13 mouse cellular contexts compared by ENCODE assay signal in genomic region chr12:111150236-111150596, GRCm38 (mm10). TPM values are rescaled to one million over a fixed set of nuclear protein-coding genes. Genes with fewer than 3 reads are reported as not detected.
DNase-seq lines count a peak whose midpoint lies in the region; ATAC-seq and TF ChIP-seq lines count a peak whose summit lies in the region.
"Had no signal": no experiment of that assay in that cellular context is flagged by ENCODE, and none has a peak within 500 bp of the region (broad histone marks: within the 10 kb centered on the region; RNA-seq: fewer than 3 reads in every experiment).

No protein-coding gene starts in this region.

- H3K27me3 ChIP-seq in kidney, adult 2 months (replicated peaks; ENCODE audit: control insufficient read depth, insufficient read depth, low read length), result no peaks in the 10 kb centered on the region
- peaks cover 5% of the 10 kb centered on the region; the same call in 1 of the 2 replicates for H3K27me3 ChIP-seq in liver, embryonic 15.5 days
- no peaks in the 10 kb centered on the region for H3K27me3 ChIP-seq in hindbrain, postnatal 0 days (ENCODE audit: insufficient read depth, low read length)

- ATAC-seq in liver, embryonic 15.5 days (ENCODE audit: insufficient read depth), result no peak
- ATAC-seq in hindbrain, postnatal 0 days, result no peak
- ATAC-seq in monocyte, adult 5-6 weeks (replicated peaks; ENCODE audit: insufficient number of reproducible peaks, low FRiP score, low TSS enrichment, poor library complexity, severe bottlenecking), result no peak

- peak; percentile 44 for DNase-seq in kidney, adult 2 months
- DNase-seq in kidney, adult 11 months, result no peak
- peak; percentile 75 for DNase-seq in induced T-regulatory cell, adult 2 months (ENCODE audit: low read depth)
- DNase-seq in thymus, postnatal 10 days (ENCODE audit: low spot score in 2 of 2), result peak; percentile 42 to 67
- DNase-seq in hindbrain, postnatal 0 days (ENCODE audit: low spot score), result no peak
- DNase-seq in right cerebral cortex, postnatal 10 days (ENCODE audit: low spot score in 2 of 2), result no peak

- H3K4me2 ChIP-seq in liver, embryonic 15.5 days, result peak overlapping the region; percentile 34
- H3K4me2 ChIP-seq in hindbrain, postnatal 0 days (ENCODE audit: low read depth, low read length), result no peak overlapping the region
- H3K4me2 ChIP-seq: hindbrain, embryonic 13.5 days had no signal

- TF ChIP-seq CTCF in kidney, adult 2 months (conservative IDR thresholded peaks at IDR 0.05; ENCODE audit: insufficient read depth, insufficient read length, low read depth, low read length), result no peak
- TF ChIP-seq CTCF in hindbrain, postnatal 0 days (IDR thresholded peaks at IDR 0.05; ENCODE audit: low read depth), result no peak

- H3K36me3 ChIP-seq in kidney, adult 2 months (ENCODE audit: control insufficient read depth, insufficient read depth, low read length), result no peaks in the 10 kb centered on the region
- H3K36me3 ChIP-seq in liver, embryonic 15.5 days (replicated peaks), result no peaks in the 10 kb centered on the region
- H3K36me3 ChIP-seq in hindbrain, postnatal 0 days (ENCODE audit: insufficient read depth, low read length), result no peaks in the 10 kb centered on the region
- H3K36me3 ChIP-seq: hindbrain, embryonic 13.5 days had no signal

- TF ChIP-seq POLR2A in kidney, adult 2 months (IDR thresholded peaks at IDR 0.05; ENCODE audit: low read depth, low read length), result no peak

- H3K9ac ChIP-seq in liver, embryonic 15.5 days, result no peak overlapping the region
- H3K9ac ChIP-seq in hindbrain, postnatal 0 days (replicated peaks; ENCODE audit: low read length), result no peak overlapping the region
- H3K9ac ChIP-seq: hindbrain, embryonic 13.5 days; liver, embryonic 14.5 days had no signal

- no peaks in the 10 kb centered on the region for H3K9me3 ChIP-seq in liver, embryonic 15.5 days (replicated peaks)
- no peaks in the 10 kb centered on the region for H3K9me3 ChIP-seq in hindbrain, postnatal 0 days (ENCODE audit: low read length)
- H3K9me3 ChIP-seq: hindbrain, embryonic 13.5 days had no signal

- H3K4me1 ChIP-seq in kidney, adult 2 months (ENCODE audit: control insufficient read depth, insufficient read depth, low read length), result no peaks in the 10 kb centered on the region; the same call in 1 of the 2 replicates
- H3K4me1 ChIP-seq in liver, embryonic 15.5 days (replicated peaks), result peaks cover 55% of the 10 kb centered on the region
- H3K4me1 ChIP-seq in hindbrain, postnatal 0 days (ENCODE audit: insufficient read depth, low read length), result peaks cover 7% of the 10 kb centered on the region

- no peak overlapping the region for H3K27ac ChIP-seq in kidney, adult 2 months (ENCODE audit: insufficient read depth, low read depth, low read length)
- H3K27ac ChIP-seq in liver, embryonic 15.5 days (replicated peaks), result no peak overlapping the region
- no peak overlapping the region for H3K27ac ChIP-seq in hindbrain, postnatal 0 days
- H3K27ac ChIP-seq: hindbrain, embryonic 13.5 days; liver, embryonic 14.5 days had no signal

- WGBS in kidney, adult 2 months, result 11% methylated on average over 6 of the region's 6 CpGs
- 8% methylated on average over 6 of the region's 6 CpGs for WGBS in liver, embryonic 15.5 days (ENCODE audit: insufficient replicate concordance)
- 10% methylated on average over 6 of the region's 6 CpGs for WGBS in hindbrain, postnatal 0 days

- H3K4me3 ChIP-seq in kidney, adult 2 months (ENCODE audit: insufficient read depth, low read depth, low read length), result no peak overlapping the region
- no peak overlapping the region for H3K4me3 ChIP-seq in liver, embryonic 15.5 days (replicated peaks)
- H3K4me3 ChIP-seq in hindbrain, postnatal 0 days (ENCODE audit: low read length), result no peak overlapping the region
- H3K4me3 ChIP-seq: hindbrain, embryonic 13.5 days had no signal

RNA-seq across cellular contexts. Expression of gene Traf3, which starts 16.0 kb away (rescaled TPM):
- polyA plus RNA-seq in kidney, adult 2 months (2012; rRNA removed), result 11.6 and 12.2 TPM in 2 replicates
- 2.2 and 2.3 TPM in 2 replicates for polyA plus RNA-seq in liver, embryonic 15.5 days (2015; fragmentation: Nextera tagmentation; extraction: Ambion mirVana)
- 35.8 and 40.8 TPM in 2 replicates for total RNA-seq in hindbrain, postnatal 0 days (2014; rRNA removed)
- polyA plus RNA-seq in hindbrain, postnatal 0 days (2015; fragmentation: Nextera tagmentation; extraction: Ambion mirVana), result 12.9 and 13.7 TPM in 2 replicates
- 40.4 to 58.6 TPM (median 41.0 TPM) in 3 replicates for total RNA-seq in monocyte, adult 5-6 weeks (2017)

RNA-seq across cellular contexts. Expression of gene 4930595D18Rik, which starts 34.1 kb away (rescaled TPM):
- polyA plus RNA-seq in kidney, adult 2 months (2012; rRNA removed), result not detected in 2 replicates
- not detected in 2 replicates for polyA plus RNA-seq in liver, embryonic 15.5 days (2015; fragmentation: Nextera tagmentation; extraction: Ambion mirVana)
- total RNA-seq in hindbrain, postnatal 0 days (2014; rRNA removed), result not detected in 2 replicates
- polyA plus RNA-seq in hindbrain, postnatal 0 days (2015; fragmentation: Nextera tagmentation; extraction: Ambion mirVana), result not detected in 2 replicates
- 1.2 TPM in 1 of 3 replicates, not detected in the others for total RNA-seq in monocyte, adult 5-6 weeks (2017)
- total RNA-seq: ES-E14; gastrocnemius, adult 8-10 months had no signal
- polyA plus RNA-seq: liver, embryonic 14.5 days; spleen, adult 2 months had no signal

Comparison
In these comparisons a context has a peak if more than half of its experiments do, and no peak if none do; other contexts are left out.
1. DNase-seq: peak in kidney, adult 2 months (single experiment), induced T-regulatory cell, adult 2 months (single experiment) and thymus, postnatal 10 days (2 of 2); none in kidney, adult 11 months (single experiment), hindbrain, postnatal 0 days (single experiment) and right cerebral cortex, postnatal 10 days (0 of 2).